8 mouse cellular contexts compared by ENCODE assay signal in the genomic region with DNA sequence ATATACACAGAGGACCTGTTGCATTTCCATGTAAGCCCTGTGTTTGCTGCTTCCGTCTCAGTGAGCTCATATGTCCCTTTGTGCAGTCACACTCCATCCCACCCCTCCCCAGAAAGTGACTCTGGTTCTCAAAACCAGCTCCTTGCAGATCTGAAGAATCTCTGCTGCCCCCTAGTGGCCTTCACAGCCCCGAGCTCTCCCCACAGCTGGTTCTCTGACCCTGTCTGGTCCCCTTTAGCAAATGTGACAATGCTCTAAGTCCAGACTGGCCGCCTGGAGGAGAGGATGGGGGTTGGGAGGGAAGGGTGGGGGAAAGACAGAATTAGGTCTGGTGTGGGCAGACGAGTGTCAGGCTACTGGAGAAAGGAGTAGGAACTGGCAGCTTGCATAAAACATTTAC. TPM values are rescaled to one million over a fixed set of nuclear protein-coding genes. Genes with fewer than 3 reads are reported as not detected.
DNase-seq lines count a peak whose midpoint lies in the region; ATAC-seq and TF ChIP-seq lines count a peak whose summit lies in the region.

No protein-coding gene starts in this region.

- peak; percentile 90 for DNase-seq in kidney, postnatal 0 days (ENCODE audit: low spot score)
- peak; percentile 32 for DNase-seq in ovary, postnatal 10 days (ENCODE audit: low spot score)
- peak; percentile 70 for DNase-seq in thymus, adult 2 months

- no peaks in the 10 kb centered on the region; the same call in 1 of the 2 replicates for H3K36me3 ChIP-seq in ES-Bruce4 (ENCODE audit: control insufficient read depth, insufficient read depth, low read length, poor library complexity, severe bottlenecking)
- H3K36me3 ChIP-seq in heart, embryonic 15.5 days: peaks cover 8% of the 10 kb centered on the region
- no peaks in the 10 kb centered on the region for H3K36me3 ChIP-seq in kidney, postnatal 0 days (ENCODE audit: insufficient read depth, low read length)
- peaks cover 4% of the 10 kb centered on the region for H3K36me3 ChIP-seq in lung, embryonic 16.5 days (ENCODE audit: control insufficient read depth, insufficient read depth, low read length)
- H3K36me3 ChIP-seq in thymus, adult 2 months (ENCODE audit: control insufficient read depth, insufficient read depth, low read length): peaks cover 5% of the 10 kb centered on the region; the same call in 1 of the 2 replicates

- H3K9me3 ChIP-seq in ES-Bruce4 (replicated peaks; ENCODE audit: control insufficient read depth, insufficient read depth, low read length, poor library complexity, severe bottlenecking): no peaks in the 10 kb centered on the region
- no peaks in the 10 kb centered on the region for H3K9me3 ChIP-seq in heart, embryonic 15.5 days (replicated peaks)
- H3K9me3 ChIP-seq in kidney, postnatal 0 days (replicated peaks; ENCODE audit: low read length): no peaks in the 10 kb centered on the region
- H3K9me3 ChIP-seq in lung, embryonic 16.5 days (ENCODE audit: control insufficient read depth, low read length): no peaks in the 10 kb centered on the region

- TF ChIP-seq EP300 in ES-Bruce4 (IDR thresholded peaks at IDR 0.05; ENCODE audit: insufficient read depth, low read depth, low read length): no peak

- ATAC-seq in heart, embryonic 15.5 days (replicated peaks; ENCODE audit: insufficient number of reproducible peaks, insufficient read depth, low FRiP score, low read depth): peak; percentile 61
- peak; percentile 74 for ATAC-seq in kidney, postnatal 0 days (replicated peaks; ENCODE audit: low FRiP score, low read depth)
- ATAC-seq in lung, embryonic 16.5 days (ENCODE audit: low read depth): peak; percentile 89

- no peak overlapping the region for H3K27ac ChIP-seq in ES-Bruce4 (ENCODE audit: insufficient read depth, low read length)
- no peak overlapping the region for H3K27ac ChIP-seq in bone marrow, adult 2 months (ENCODE audit: control insufficient read depth, insufficient read depth, low read depth, low read length, poor library complexity)
- no peak overlapping the region for H3K27ac ChIP-seq in embryonic fibroblast, embryonic 13.5 days (ENCODE audit: insufficient read depth, low read length)
- no peak overlapping the region for H3K27ac ChIP-seq in heart, embryonic 15.5 days
- H3K27ac ChIP-seq in kidney, postnatal 0 days: no peak overlapping the region
- no peak overlapping the region for H3K27ac ChIP-seq in lung, embryonic 16.5 days (ENCODE audit: low read length)
- H3K27ac ChIP-seq in thymus, adult 2 months (ENCODE audit: control insufficient read depth, insufficient read depth, low read length): no peak overlapping the region

- TF ChIP-seq POLR2A in ES-Bruce4 (IDR thresholded peaks at IDR 0.05; ENCODE audit: insufficient read depth, low read length): no peak
- no peak for TF ChIP-seq POLR2A in bone marrow, adult 2 months (IDR thresholded peaks at IDR 0.05; ENCODE audit: borderline replicate concordance, control insufficient read depth, low read depth, low read length)
- TF ChIP-seq POLR2A in embryonic fibroblast, embryonic 13.5 days (IDR thresholded peaks at IDR 0.05; ENCODE audit: low read depth, low read length): no peak
- no peak for TF ChIP-seq POLR2A in thymus, adult 2 months (IDR thresholded peaks at IDR 0.05; ENCODE audit: control insufficient read depth, extremely low read depth, insufficient read depth, low read length, poor library complexity)

- H3K4me3 ChIP-seq in ES-Bruce4 (ENCODE audit: low read depth, low read length): no peak overlapping the region
- no peak overlapping the region for H3K4me3 ChIP-seq in bone marrow, adult 2 months (replicated peaks; ENCODE audit: control insufficient read depth, low read depth, low read length)
- H3K4me3 ChIP-seq in embryonic fibroblast, embryonic 13.5 days (ENCODE audit: insufficient read depth, low read length): no peak overlapping the region
- H3K4me3 ChIP-seq in heart, embryonic 15.5 days: no peak overlapping the region
- H3K4me3 ChIP-seq in kidney, postnatal 0 days (replicated peaks; ENCODE audit: low read depth, low read length): no peak overlapping the region
- H3K4me3 ChIP-seq in lung, embryonic 16.5 days (ENCODE audit: low read length): no peak overlapping the region
- no peak overlapping the region for H3K4me3 ChIP-seq in thymus, adult 2 months (ENCODE audit: control insufficient read depth, insufficient read depth, low read length)

- H3K27me3 ChIP-seq in ES-Bruce4 (ENCODE audit: control insufficient read depth, insufficient read depth, low read length, poor library complexity, severe bottlenecking): no peaks in the 10 kb centered on the region
- no peaks in the 10 kb centered on the region for H3K27me3 ChIP-seq in heart, embryonic 15.5 days
- no peaks in the 10 kb centered on the region for H3K27me3 ChIP-seq in kidney, postnatal 0 days (ENCODE audit: insufficient read depth, low read length)
- no peaks in the 10 kb centered on the region for H3K27me3 ChIP-seq in lung, embryonic 16.5 days (ENCODE audit: control insufficient read depth, insufficient read depth, low read depth, low read length)
- no peaks in the 10 kb centered on the region for H3K27me3 ChIP-seq in thymus, adult 2 months (ENCODE audit: control insufficient read depth, insufficient read depth, low read length)

- WGBS in bone marrow, adult 2 months: 0% methylated on average over 4 of the region's 4 CpGs
- 2% methylated on average over 4 of the region's 4 CpGs for WGBS in heart, embryonic 15.5 days
- WGBS in kidney, postnatal 0 days: 0% methylated on average over 4 of the region's 4 CpGs
- 0% methylated on average over 4 of the region's 4 CpGs for WGBS in lung, embryonic 16.5 days
- 2% methylated on average over 4 of the region's 4 CpGs for WGBS in thymus, adult 2 months

- H3K4me2 ChIP-seq in heart, embryonic 15.5 days: no peak overlapping the region
- no peak overlapping the region for H3K4me2 ChIP-seq in kidney, postnatal 0 days (ENCODE audit: low read length)
- no peak overlapping the region for H3K4me2 ChIP-seq in lung, embryonic 16.5 days (ENCODE audit: low read depth, low read length)

- no peaks in the 10 kb centered on the region for H3K4me1 ChIP-seq in ES-Bruce4 (ENCODE audit: control insufficient read depth, insufficient read depth, low read length)
- H3K4me1 ChIP-seq in bone marrow, adult 2 months (ENCODE audit: control insufficient read depth, insufficient read depth, low read length): no peaks in the 10 kb centered on the region; the same call in 1 of the 2 replicates
- H3K4me1 ChIP-seq in embryonic fibroblast, embryonic 13.5 days (ENCODE audit: control insufficient read depth, insufficient read depth, low read length): no peaks in the 10 kb centered on the region
- no peaks in the 10 kb centered on the region for H3K4me1 ChIP-seq in heart, embryonic 15.5 days (replicated peaks)
- H3K4me1 ChIP-seq in kidney, postnatal 0 days (replicated peaks; ENCODE audit: insufficient read depth, low read length): no peaks in the 10 kb centered on the region
- no peaks in the 10 kb centered on the region; the same call in 1 of the 2 replicates for H3K4me1 ChIP-seq in lung, embryonic 16.5 days (replicated peaks; ENCODE audit: control insufficient read depth, insufficient read depth, low read length)
- H3K4me1 ChIP-seq in thymus, adult 2 months (replicated peaks; ENCODE audit: control insufficient read depth, insufficient read depth, low read length): no peaks in the 10 kb centered on the region

- no peak overlapping the region for H3K9ac ChIP-seq in ES-Bruce4 (ENCODE audit: low read depth, poor library complexity, severe bottlenecking)
- H3K9ac ChIP-seq in heart, embryonic 15.5 days: no peak overlapping the region
- no peak overlapping the region for H3K9ac ChIP-seq in kidney, postnatal 0 days (ENCODE audit: low read depth, low read length)
- no peak overlapping the region for H3K9ac ChIP-seq in lung, embryonic 16.5 days (ENCODE audit: low read length)

- peak; percentile 90 for TF ChIP-seq CTCF in ES-Bruce4 (IDR thresholded peaks at IDR 0.05; ENCODE audit: low read depth, low read length)
- TF ChIP-seq CTCF in bone marrow, adult 2 months (IDR thresholded peaks at IDR 0.05; ENCODE audit: control insufficient read depth, insufficient read depth, low read length): peak; percentile 79
- 0 out of 2 replicates have a peak, but pooled peaks have one; percentile 11 for TF ChIP-seq CTCF in embryonic fibroblast, embryonic 13.5 days (IDR thresholded peaks at IDR 0.05; ENCODE audit: borderline replicate concordance, insufficient read depth, low read length)
- peak; percentile 86 for TF ChIP-seq CTCF in kidney, postnatal 0 days (IDR thresholded peaks at IDR 0.05; ENCODE audit: low read depth)
- TF ChIP-seq CTCF in thymus, adult 2 months (IDR thresholded peaks at IDR 0.05; ENCODE audit: borderline replicate concordance, control insufficient read depth, extremely low read depth, insufficient read depth, low read length, poor library complexity): peak; percentile 81; the same call in 1 of the 2 replicates

RNA-seq across cellular contexts. Expression of a gene that starts 10.0 kb away (rescaled TPM):
- 93.1 and 101 TPM in 2 replicates for polyA plus RNA-seq in ES-Bruce4 (2011; ENCODE audit: insufficient read depth, insufficient read length, low read depth, missing spikeins)
- polyA plus RNA-seq in bone marrow, adult 2 months (2011; ENCODE audit: insufficient read depth, insufficient read length, low replicate concordance, missing spikeins): 159 and 175 TPM in 2 replicates
- polyA plus RNA-seq in embryonic fibroblast, embryonic 13.5 days (2011; ENCODE audit: insufficient read length, low read depth, missing spikeins): 382 and 390 TPM in 2 replicates
- polyA plus RNA-seq in heart, embryonic 15.5 days (2015; fragmentation: Nextera tagmentation; extraction: Ambion mirVana): 644 and 688 TPM in 2 replicates
- 751 and 763 TPM in 2 replicates for polyA plus RNA-seq in kidney, postnatal 0 days (2015; fragmentation: Nextera tagmentation; extraction: Ambion mirVana)
- 755 and 791 TPM in 2 replicates for polyA plus RNA-seq in lung, embryonic 16.5 days (2015; fragmentation: Nextera tagmentation; extraction: Ambion mirVana)
- polyA plus RNA-seq in thymus, adult 2 months (2012; rRNA removed): 408 and 474 TPM in 2 replicates

RNA-seq across cellular contexts. Expression of a gene that starts 29.8 kb away (rescaled TPM):
- polyA plus RNA-seq in ES-Bruce4 (2011; ENCODE audit: insufficient read depth, insufficient read length, low read depth, missing spikeins): not detected in 2 replicates
- 1.4 TPM in 1 of 2 replicates, not detected in the other for polyA plus RNA-seq in bone marrow, adult 2 months (2011; ENCODE audit: insufficient read depth, insufficient read length, low replicate concordance, missing spikeins)
- polyA plus RNA-seq in embryonic fibroblast, embryonic 13.5 days (2011; ENCODE audit: insufficient read length, low read depth, missing spikeins): not detected in 2 replicates
- not detected in 2 replicates for polyA plus RNA-seq in heart, embryonic 15.5 days (2015; fragmentation: Nextera tagmentation; extraction: Ambion mirVana)
- not detected in 2 replicates for polyA plus RNA-seq in kidney, postnatal 0 days (2015; fragmentation: Nextera tagmentation; extraction: Ambion mirVana)
- not detected in 2 replicates for polyA plus RNA-seq in lung, embryonic 16.5 days (2015; fragmentation: Nextera tagmentation; extraction: Ambion mirVana)
- polyA plus RNA-seq in thymus, adult 2 months (2012; rRNA removed): 0.55 TPM in 1 of 2 replicates, not detected in the other

RNA-seq across cellular contexts. Expression of a gene that starts 32.4 kb away (rescaled TPM):
- polyA plus RNA-seq in ES-Bruce4 (2011; ENCODE audit: insufficient read depth, insufficient read length, low read depth, missing spikeins): not detected in 2 replicates
- polyA plus RNA-seq in bone marrow, adult 2 months (2011; ENCODE audit: insufficient read depth, insufficient read length, low replicate concordance, missing spikeins): not detected in 2 replicates
- not detected in 2 replicates for polyA plus RNA-seq in embryonic fibroblast, embryonic 13.5 days (2011; ENCODE audit: insufficient read length, low read depth, missing spikeins)
- not detected in 2 replicates for polyA plus RNA-seq in heart, embryonic 15.5 days (2015; fragmentation: Nextera tagmentation; extraction: Ambion mirVana)
- not detected in 2 replicates for polyA plus RNA-seq in kidney, postnatal 0 days (2015; fragmentation: Nextera tagmentation; extraction: Ambion mirVana)
- not detected in 2 replicates for polyA plus RNA-seq in lung, embryonic 16.5 days (2015; fragmentation: Nextera tagmentation; extraction: Ambion mirVana)
- polyA plus RNA-seq in thymus, adult 2 months (2012; rRNA removed): 0.16 TPM in 1 of 2 replicates, not detected in the other

RNA-seq across cellular contexts. Expression of a gene that starts 33.7 kb away (rescaled TPM):
- polyA plus RNA-seq in ES-Bruce4 (2011; ENCODE audit: insufficient read depth, insufficient read length, low read depth, missing spikeins): 283 and 299 TPM in 2 replicates
- polyA plus RNA-seq in bone marrow, adult 2 months (2011; ENCODE audit: insufficient read depth, insufficient read length, low replicate concordance, missing spikeins): 96.9 and 171 TPM in 2 replicates
- polyA plus RNA-seq in embryonic fibroblast, embryonic 13.5 days (2011; ENCODE audit: insufficient read length, low read depth, missing spikeins): 87.7 and 98.1 TPM in 2 replicates
- 118 and 124 TPM in 2 replicates for polyA plus RNA-seq in heart, embryonic 15.5 days (2015; fragmentation: Nextera tagmentation; extraction: Ambion mirVana)
- polyA plus RNA-seq in kidney, postnatal 0 days (2015; fragmentation: Nextera tagmentation; extraction: Ambion mirVana): 213 and 221 TPM in 2 replicates
- polyA plus RNA-seq in lung, embryonic 16.5 days (2015; fragmentation: Nextera tagmentation; extraction: Ambion mirVana): 185 and 189 TPM in 2 replicates
- polyA plus RNA-seq in thymus, adult 2 months (2012; rRNA removed): 170 and 192 TPM in 2 replicates

RNA-seq across cellular contexts. Expression of a gene that starts 55.2 kb away (rescaled TPM):
- polyA plus RNA-seq in ES-Bruce4 (2011; ENCODE audit: insufficient read depth, insufficient read length, low read depth, missing spikeins): 4.6 and 4.9 TPM in 2 replicates
- polyA plus RNA-seq in bone marrow, adult 2 months (2011; ENCODE audit: insufficient read depth, insufficient read length, low replicate concordance, missing spikeins): 4.9 and 7.8 TPM in 2 replicates
- polyA plus RNA-seq in embryonic fibroblast, embryonic 13.5 days (2011; ENCODE audit: insufficient read length, low read depth, missing spikeins): 136 and 191 TPM in 2 replicates
- polyA plus RNA-seq in heart, embryonic 15.5 days (2015; fragmentation: Nextera tagmentation; extraction: Ambion mirVana): 62.8 TPM in 2 replicates
- polyA plus RNA-seq in kidney, postnatal 0 days (2015; fragmentation: Nextera tagmentation; extraction: Ambion mirVana): 24.6 and 26.6 TPM in 2 replicates
- 95.0 and 109 TPM in 2 replicates for polyA plus RNA-seq in lung, embryonic 16.5 days (2015; fragmentation: Nextera tagmentation; extraction: Ambion mirVana)
- 15.0 and 17.4 TPM in 2 replicates for polyA plus RNA-seq in thymus, adult 2 months (2012; rRNA removed)

Comparison
In these comparisons a context has a peak if more than half of its experiments do, and no peak if none do; other contexts are left out.
1. CTCF ChIP-seq: peak in every context shown above with its lines; median percentile 90 in ES-Bruce4; 86 in kidney, postnatal 0 days; 81 in thymus, adult 2 months; 79 in bone marrow, adult 2 months; 11 in embryonic fibroblast, embryonic 13.5 days.
2. DNase-seq: peak in every context shown above with its lines; median percentile 90 in kidney, postnatal 0 days; 70 in thymus, adult 2 months; 32 in ovary, postnatal 10 days.